8 mouse cellular contexts compared by ENCODE assay signal in genomic region chr5:35313231-35313821, GRCm38 (mm10). TPM values are rescaled to one million over a fixed set of nuclear protein-coding genes. Genes with fewer than 3 reads are reported as not detected.
A peak's percentile ranks its signal among the peaks of the same experiment; 100 is the strongest.
DNase-seq lines count a peak whose midpoint lies in the region; ATAC-seq and TF ChIP-seq lines count a peak whose summit lies in the region.

No protein-coding gene starts in this region.

- no peak for TF ChIP-seq CTCF in intestine, postnatal 0 days (IDR thresholded peaks at IDR 0.05; ENCODE audit: low read depth)

- ATAC-seq in intestine, postnatal 0 days, result no peak
- ATAC-seq in liver, embryonic 12.5 days, result no peak

- H3K4me3 ChIP-seq in intestine, postnatal 0 days (ENCODE audit: low read depth, low read length), result peak overlapping the region; percentile 3; the same call in 1 of the 2 replicates
- 0 out of 2 replicates have a peak overlapping the region, but pooled peaks have one; percentile 3 for H3K4me3 ChIP-seq in liver, embryonic 12.5 days

- H3K36me3 ChIP-seq in intestine, postnatal 0 days (ENCODE audit: control insufficient read depth, insufficient read depth), result no peaks in the 10 kb centered on the region
- H3K36me3 ChIP-seq in liver, embryonic 12.5 days, result no peaks in the 10 kb centered on the region

- H3K4me1 ChIP-seq in intestine, postnatal 0 days (replicated peaks; ENCODE audit: control insufficient read depth, insufficient read depth, low read length), result no peaks in the 10 kb centered on the region
- H3K4me1 ChIP-seq in liver, embryonic 12.5 days, result no peaks in the 10 kb centered on the region

- H3K4me2 ChIP-seq in intestine, postnatal 0 days (replicated peaks; ENCODE audit: low read depth), result peak overlapping the region; percentile 37
- H3K4me2 ChIP-seq in liver, embryonic 12.5 days, result peak overlapping the region; percentile 37

- peak; percentile 9 to 57 for DNase-seq in spleen, postnatal 10 days (ENCODE audit: low spot score in 2 of 2)
- no peak for DNase-seq in spleen, adult 12 weeks (ENCODE audit: low spot score)
- DNase-seq in embryo, embryonic 9.5 days (ENCODE audit: extremely low spot score), result peak; percentile 29
- DNase-seq in right cerebral cortex, postnatal 25 days, result peak; percentile 52
- DNase-seq in adrenal gland, postnatal 4 days (ENCODE audit: low spot score in 2 of 2), result no peak
- no peak for DNase-seq in adrenal gland, postnatal 36 days

- H3K9ac ChIP-seq in intestine, postnatal 0 days (ENCODE audit: low read depth, low read length), result no peak overlapping the region
- H3K9ac ChIP-seq in liver, embryonic 12.5 days, result no peak overlapping the region

- no peak overlapping the region for H3K27ac ChIP-seq in intestine, postnatal 0 days (ENCODE audit: low read depth, low read length)
- no peak overlapping the region for H3K27ac ChIP-seq in liver, embryonic 12.5 days

- under 1% methylated on average over 21 of the region's 21 CpGs for WGBS in intestine, postnatal 0 days
- WGBS in liver, embryonic 12.5 days (ENCODE audit: insufficient replicate concordance), result 5% methylated on average over 21 of the region's 21 CpGs

- H3K9me3 ChIP-seq in intestine, postnatal 0 days (ENCODE audit: control insufficient read depth), result no peaks in the 10 kb centered on the region
- H3K9me3 ChIP-seq in liver, embryonic 12.5 days (replicated peaks), result no peaks in the 10 kb centered on the region

- peaks cover 26% of the 10 kb centered on the region; the same call in 1 of the 2 replicates for H3K27me3 ChIP-seq in intestine, postnatal 0 days (replicated peaks; ENCODE audit: control insufficient read depth, insufficient read depth, low read length)
- H3K27me3 ChIP-seq in liver, embryonic 12.5 days (replicated peaks), result peaks cover 57% of the 10 kb centered on the region

RNA-seq across cellular contexts. Expression of gene Adra2c, which starts 35.2 kb away (rescaled TPM):
- 0.13 TPM in 2 replicates for polyA plus RNA-seq in intestine, postnatal 0 days (2015; fragmentation: Nextera tagmentation; extraction: Ambion mirVana)
- 0.06 TPM in 1 of 2 replicates, not detected in the other for polyA plus RNA-seq in liver, embryonic 12.5 days (2016; fragmentation: Nextera tagmentation; extraction: Ambion mirVana)
- total RNA-seq in adrenal gland, postnatal 4 days (2021), result 1 to 10 TPM; 1.5 to 1.6 TPM
- under 1 TPM; 0.30 to 0.53 TPM for total RNA-seq in adrenal gland, postnatal 36 days (2021)

Comparison
In these comparisons a context has a peak if more than half of its experiments do, and no peak if none do; other contexts are left out.
1. DNase-seq: peak in spleen, postnatal 10 days (2 of 2), embryo, embryonic 9.5 days (single experiment) and right cerebral cortex, postnatal 25 days (single experiment); none in spleen, adult 12 weeks (single experiment), adrenal gland, postnatal 4 days (0 of 2) and adrenal gland, postnatal 36 days (0 of 2).